Mouse (Mus musculus): ENCODE data around the gene Tbl2.

- TF ChIP-seq CTCF (IDR thresholded peaks at IDR 0.05; ENCODE audit: control insufficient read depth, insufficient read depth, insufficient read length): no peak
- TF ChIP-seq USF1 (IDR thresholded peaks at IDR 0.05; ENCODE audit: low read depth): no peak
- no peak for TF ChIP-seq MYOG (IDR thresholded peaks at IDR 0.05; ENCODE audit: control insufficient read depth, extremely low read depth, insufficient read length)
- no peak for TF ChIP-seq FOSL1 (IDR thresholded peaks at IDR 0.05; ENCODE audit: insufficient read depth, low read length, poor library complexity, severe bottlenecking)
These were observed 25.6 kb downstream of the Tbl2 start for GRCm38 (mm10) chr5:135175086-135175485.
